Mouse (Mus musculus): ENCODE data around the gene Omt2b.

DNA sequence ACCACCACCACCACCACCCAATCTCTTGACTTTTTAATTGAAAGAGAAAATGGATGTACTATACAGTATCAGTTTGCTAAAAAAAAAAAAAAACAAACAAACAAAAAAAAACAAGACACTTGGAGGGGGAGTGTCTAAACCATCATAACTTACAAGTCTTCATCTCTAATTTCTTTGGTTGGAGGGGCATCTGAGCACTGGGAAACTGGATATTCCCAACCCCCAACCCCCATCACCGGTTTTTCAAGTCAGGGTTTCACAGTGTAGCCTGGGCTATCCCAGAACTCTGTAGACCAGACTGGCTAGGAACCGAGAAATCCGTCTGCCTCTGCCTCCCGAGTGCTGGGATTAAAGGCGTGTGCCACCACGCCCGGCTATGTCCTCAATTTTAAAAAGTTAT is 42.4 kb downstream of the Omt2b start:
- TF ChIP-seq USF1 (IDR thresholded peaks at IDR 0.05; ENCODE audit: low read depth) (no peak), MYOD1 (IDR thresholded peaks at IDR 0.05; ENCODE audit: control insufficient read depth, insufficient read length, low read depth) (no peak), CTCF (IDR thresholded peaks at IDR 0.05; ENCODE audit: control insufficient read depth, insufficient read depth, insufficient read length) (no peak), MYOG (IDR thresholded peaks at IDR 0.05; ENCODE audit: control insufficient read depth, extremely low read depth, insufficient read length) (no peak), MAX (IDR thresholded peaks at IDR 0.05) (no peak), FOSL1 (IDR thresholded peaks at IDR 0.05; ENCODE audit: insufficient read depth, low read length, poor library complexity, severe bottlenecking) (no peak)

Measured in C2C12 (cell line).